Mouse (Mus musculus) spleen, adult 2 months (tissue): ENCODE measurements around the gene Hivep1. TPM values are rescaled to one million over a fixed set of nuclear protein-coding genes. Genes with fewer than 3 reads are reported as not detected.

Source experiments
- DNase-seq, 2 experiments: peaks; one replicate each; pipeline versions ENCODE4 v3.0.0 to v3.0.0-alpha.2; 2012 to 2021; ENCODE audit warnings: low spot score in 2 of 2, low read depth in 1 of 2
- H3K27ac ChIP-seq: fragments of 200-500 bp; 2 replicates; pipeline ENCODE4 v1.5.1; 2012; ENCODE audit warnings: low read length, inconsistent platforms; ENCODE audit not compliant: insufficient read depth
- H3K27me3 ChIP-seq: fragments of 200-500 bp; 2 replicates; pipeline ENCODE4 v1.6.1; 2012; ENCODE audit warnings: mild to moderate bottlenecking, moderate library complexity, low read length, inconsistent platforms; ENCODE audit not compliant: control insufficient read depth, insufficient read depth
- H3K36me3 ChIP-seq: fragments of 200-500 bp; 2 replicates; pipeline ENCODE4 v1.6.1; 2012; ENCODE audit warnings: mild to moderate bottlenecking, low read length, inconsistent platforms; ENCODE audit not compliant: control insufficient read depth, insufficient read depth
- H3K4me1 ChIP-seq: fragments of 200-500 bp; 2 replicates; pipeline ENCODE4 v1.6.1; 2011; ENCODE audit warnings: inconsistent platforms; ENCODE audit not compliant: control insufficient read depth, insufficient read depth, insufficient read length
- H3K4me3 ChIP-seq: fragments of 200-500 bp; 2 replicates; pipeline ENCODE4 v1.5.1; 2011; ENCODE audit warnings: mild to moderate bottlenecking, inconsistent platforms; ENCODE audit not compliant: insufficient read depth, insufficient read length; ENCODE audit errors: extremely low read depth
- CTCF ChIP-seq: fragments of 200-500 bp; IDR thresholded peaks from 2 replicates; pipeline ENCODE4 v1.5.1; 2011; ENCODE audit warnings: mild to moderate bottlenecking, inconsistent platforms; ENCODE audit not compliant: insufficient read depth, insufficient read length, insufficient replicate concordance; ENCODE audit errors: extremely low read depth
- POLR2A ChIP-seq: fragments of 200-500 bp; IDR thresholded peaks from 2 replicates; pipeline ENCODE4 v1.6.1; 2011; ENCODE audit warnings: low read depth, low read length, inconsistent platforms
- WGBS: fragments of 180-500 bp; shearing (Covaris S2); methylation state at CpG from one replicate; pipeline ENCODE4 v1.1.7; 2018; 5-methylcytosine and 5-hydroxymethylcytosine counted together
- polyA plus RNA-seq: library from polyadenylated mRNA; depleted of rRNA; stranded (reverse); fragments of >200 nt; gene quantifications from 2 replicates; pipeline ENCODE4 v1.2.3, GENCODE M21; 2012

The Hivep1 gene
- polyA plus RNA-seq, 1 experiment: 22.5 TPM

GRCm38 (mm10) chr13:42089025-42089424, 37.2 kb downstream of the Hivep1 start:
- Histone ChIP-seq H3K4me3 (no peak overlapping the region), H3K27ac (no peak overlapping the region), H3K4me1 (peaks cover 3% of the 10 kb centered on the region; the same call in 1 of the 2 replicates), H3K36me3 (no peaks in the 10 kb centered on the region), H3K27me3 (no peaks in the 10 kb centered on the region)
- WGBS: 55% methylated on average over 8 of the region's 8 CpGs
- no peak for DNase-seq
- no peak for TF ChIP-seq CTCF
- no peak for TF ChIP-seq POLR2A

GRCm38 (mm10) chr13:42090751-42091150, 38.9 kb downstream of the Hivep1 start:
- 83% methylated on average over 5 of the region's 5 CpGs for WGBS
- TF ChIP-seq POLR2A: no peak
- no peak for TF ChIP-seq CTCF
- Histone ChIP-seq H3K27me3 (no peaks in the 10 kb centered on the region), H3K4me3 (no peak overlapping the region), H3K27ac (no peak overlapping the region), H3K36me3 (no peaks in the 10 kb centered on the region), H3K4me1 (peaks cover 5% of the 10 kb centered on the region; the same call in 1 of the 2 replicates)
- DNase-seq: no peak

GRCm38 (mm10) chr13:42092392-42093139, 40.7 kb downstream of the Hivep1 start:
- WGBS: 73% methylated on average over 8 of the region's 8 CpGs
- no peaks in the 10 kb centered on the region for H3K36me3 ChIP-seq
- H3K27ac ChIP-seq: no peak overlapping the region

GRCm38 (mm10) chr13:42093268-42094042, 41.6 kb downstream of the Hivep1 start:
- no peak overlapping the region for H3K27ac ChIP-seq
- no peak for DNase-seq
- 32% methylated on average over 12 of the region's 12 CpGs for WGBS
- no peaks in the 10 kb centered on the region for H3K27me3 ChIP-seq
- no peaks in the 10 kb centered on the region for H3K36me3 ChIP-seq
- peaks cover 11% of the 10 kb centered on the region; the same call in 1 of the 2 replicates for H3K4me1 ChIP-seq
- no peak overlapping the region for H3K4me3 ChIP-seq
- TF ChIP-seq POLR2A (no peak), CTCF (no peak)

More at GRCm38 (mm10) chr13:42092392-42093139, 40.7 kb downstream of the Hivep1 start:
- Histone ChIP-seq H3K4me3 (no peak overlapping the region), H3K4me1 (peaks cover 11% of the 10 kb centered on the region; the same call in 1 of the 2 replicates), H3K27me3 (no peaks in the 10 kb centered on the region)
- TF ChIP-seq CTCF (no peak), POLR2A (no peak)
- no peak for DNase-seq

GRCm38 (mm10) chr13:42095826-42096515, 44.1 kb downstream of the Hivep1 start:
- Histone ChIP-seq H3K36me3 (no peaks in the 10 kb centered on the region), H3K27me3 (no peaks in the 10 kb centered on the region), H3K4me1 (peaks cover 11% of the 10 kb centered on the region; the same call in 1 of the 2 replicates), H3K27ac (peak overlapping the region; percentile 51), H3K4me3 (peak overlapping the region; percentile 7; the same call in 1 of the 2 replicates)
- DNase-seq: peak in 1 of 2 experiments; percentile 40
- 6% methylated on average over 10 of the region's 10 CpGs for WGBS
- no peak for TF ChIP-seq POLR2A
- no peak for TF ChIP-seq CTCF

GRCm38 (mm10) chr13:42097109-42097508, 45.3 kb downstream of the Hivep1 start:
- Histone ChIP-seq H3K4me1 (peaks cover 18% of the 10 kb centered on the region; the same call in 1 of the 2 replicates), H3K36me3 (no peaks in the 10 kb centered on the region)
- TF ChIP-seq POLR2A: no peak
- no peak for TF ChIP-seq CTCF

More at GRCm38 (mm10) chr13:42097109-42097508, 45.3 kb downstream of the Hivep1 start:
- H3K27ac ChIP-seq: no peak overlapping the region
- no peaks in the 10 kb centered on the region for H3K27me3 ChIP-seq
- no peak for DNase-seq
- H3K4me3 ChIP-seq: no peak overlapping the region
